Mouse (Mus musculus): ENCODE data around the gene Mrc1. TPM values are rescaled to one million over a fixed set of nuclear protein-coding genes. Genes with fewer than 3 reads are reported as not detected.

Gene Mrc1
- polyA plus RNA-seq, 1 experiment, result 1.5 TPM

GRCm38 (mm10) chr2:14236920-14237319, 7.7 kb downstream of the Mrc1 start:
- TF ChIP-seq CTCF (IDR thresholded peaks at IDR 0.05; ENCODE audit: extremely low read depth, insufficient read depth, low read length) (no peak), POLR2A (IDR thresholded peaks at IDR 0.05; ENCODE audit: extremely low read depth, insufficient read depth, low read length) (no peak)
- no peak overlapping the region for H3K27ac ChIP-seq (ENCODE audit: insufficient read depth, low read length)
- no peaks in the 10 kb centered on the region for H3K4me1 ChIP-seq (ENCODE audit: control insufficient read depth, insufficient read depth, low read length)

GRCm38 (mm10) chr2:14237723-14238122, 8.5 kb downstream of the Mrc1 start:
- Histone ChIP-seq H3K4me1 (ENCODE audit: control insufficient read depth, insufficient read depth, low read length) (no peaks in the 10 kb centered on the region), H3K4me3 (ENCODE audit: insufficient read depth, low read length) (no peak overlapping the region), H3K27ac (ENCODE audit: insufficient read depth, low read length) (no peak overlapping the region)
- TF ChIP-seq POLR2A (IDR thresholded peaks at IDR 0.05; ENCODE audit: extremely low read depth, insufficient read depth, low read length), result no peak
- TF ChIP-seq CTCF (IDR thresholded peaks at IDR 0.05; ENCODE audit: extremely low read depth, insufficient read depth, low read length), result no peak

More at GRCm38 (mm10) chr2:14236920-14237319, 7.7 kb downstream of the Mrc1 start:
- H3K4me3 ChIP-seq (ENCODE audit: insufficient read depth, low read length), result no peak overlapping the region

- TF ChIP-seq CTCF (IDR thresholded peaks at IDR 0.05; ENCODE audit: extremely low read depth, insufficient read depth, low read length), result no peak
- no peak for TF ChIP-seq POLR2A (IDR thresholded peaks at IDR 0.05; ENCODE audit: extremely low read depth, insufficient read depth, low read length)
- Histone ChIP-seq H3K4me3 (ENCODE audit: insufficient read depth, low read length) (no peak overlapping the region), H3K4me1 (ENCODE audit: control insufficient read depth, insufficient read depth, low read length) (no peaks in the 10 kb centered on the region), H3K27ac (ENCODE audit: insufficient read depth, low read length) (no peak overlapping the region)
Observed at GRCm38 (mm10) chr2:14239151-14239550, 10.0 kb downstream of the Mrc1 start.

GRCm38 (mm10) chr2:14244157-14244556, 15.0 kb downstream of the Mrc1 start:
- Histone ChIP-seq H3K4me3 (ENCODE audit: insufficient read depth, low read length) (no peak overlapping the region), H3K4me1 (ENCODE audit: control insufficient read depth, insufficient read depth, low read length) (no peaks in the 10 kb centered on the region), H3K27ac (ENCODE audit: insufficient read depth, low read length) (no peak overlapping the region)
- no peak for TF ChIP-seq POLR2A (IDR thresholded peaks at IDR 0.05; ENCODE audit: extremely low read depth, insufficient read depth, low read length)
- no peak for TF ChIP-seq CTCF (IDR thresholded peaks at IDR 0.05; ENCODE audit: extremely low read depth, insufficient read depth, low read length)

- H3K27ac ChIP-seq (ENCODE audit: insufficient read depth, low read length), result no peak overlapping the region
- TF ChIP-seq POLR2A (IDR thresholded peaks at IDR 0.05; ENCODE audit: extremely low read depth, insufficient read depth, low read length) (no peak), CTCF (IDR thresholded peaks at IDR 0.05; ENCODE audit: extremely low read depth, insufficient read depth, low read length) (no peak)
- no peaks in the 10 kb centered on the region for H3K4me1 ChIP-seq (ENCODE audit: control insufficient read depth, insufficient read depth, low read length)
- H3K4me3 ChIP-seq (ENCODE audit: insufficient read depth, low read length), result no peak overlapping the region
Observed at GRCm38 (mm10) chr2:14244668-14245067, 15.5 kb downstream of the Mrc1 start.

- no peak overlapping the region for H3K4me3 ChIP-seq (ENCODE audit: insufficient read depth, low read length)
- TF ChIP-seq POLR2A (IDR thresholded peaks at IDR 0.05; ENCODE audit: extremely low read depth, insufficient read depth, low read length) (no peak), CTCF (IDR thresholded peaks at IDR 0.05; ENCODE audit: extremely low read depth, insufficient read depth, low read length) (no peak)
- H3K27ac ChIP-seq (ENCODE audit: insufficient read depth, low read length), result no peak overlapping the region
- H3K4me1 ChIP-seq (ENCODE audit: control insufficient read depth, insufficient read depth, low read length), result no peaks in the 10 kb centered on the region
Observed at GRCm38 (mm10) chr2:14249839-14250564, 20.8 kb downstream of the Mrc1 start.

- H3K4me1 ChIP-seq (ENCODE audit: control insufficient read depth, insufficient read depth, low read length), result no peaks in the 10 kb centered on the region
- TF ChIP-seq POLR2A (IDR thresholded peaks at IDR 0.05; ENCODE audit: extremely low read depth, insufficient read depth, low read length), result no peak
- no peak for TF ChIP-seq CTCF (IDR thresholded peaks at IDR 0.05; ENCODE audit: extremely low read depth, insufficient read depth, low read length)
- H3K4me3 ChIP-seq (ENCODE audit: insufficient read depth, low read length), result no peak overlapping the region
- H3K27ac ChIP-seq (ENCODE audit: insufficient read depth, low read length), result no peak overlapping the region
Observed at GRCm38 (mm10) chr2:14251938-14252337, 22.7 kb downstream of the Mrc1 start.

GRCm38 (mm10) chr2:14258345-14258850, 29.2 kb downstream of the Mrc1 start:
- no peak for TF ChIP-seq POLR2A (IDR thresholded peaks at IDR 0.05; ENCODE audit: extremely low read depth, insufficient read depth, low read length)
- no peak for TF ChIP-seq CTCF (IDR thresholded peaks at IDR 0.05; ENCODE audit: extremely low read depth, insufficient read depth, low read length)
- H3K27ac ChIP-seq (ENCODE audit: insufficient read depth, low read length), result no peak overlapping the region
- no peaks in the 10 kb centered on the region for H3K4me1 ChIP-seq (ENCODE audit: control insufficient read depth, insufficient read depth, low read length)
- no peak overlapping the region for H3K4me3 ChIP-seq (ENCODE audit: insufficient read depth, low read length)

- Histone ChIP-seq H3K27ac (ENCODE audit: insufficient read depth, low read length) (no peak overlapping the region), H3K4me3 (ENCODE audit: insufficient read depth, low read length) (no peak overlapping the region)
- TF ChIP-seq CTCF (IDR thresholded peaks at IDR 0.05; ENCODE audit: extremely low read depth, insufficient read depth, low read length) (no peak), POLR2A (IDR thresholded peaks at IDR 0.05; ENCODE audit: extremely low read depth, insufficient read depth, low read length) (no peak)
Observed at GRCm38 (mm10) chr2:14262090-14262489, 32.9 kb downstream of the Mrc1 start.

GRCm38 (mm10) chr2:14269160-14269559, 40.0 kb downstream of the Mrc1 start:
- H3K4me1 ChIP-seq (ENCODE audit: control insufficient read depth, insufficient read depth, low read length), result no peaks in the 10 kb centered on the region
- H3K27ac ChIP-seq (ENCODE audit: insufficient read depth, low read length), result no peak overlapping the region
- no peak overlapping the region for H3K4me3 ChIP-seq (ENCODE audit: insufficient read depth, low read length)
- no peak for TF ChIP-seq CTCF (IDR thresholded peaks at IDR 0.05; ENCODE audit: extremely low read depth, insufficient read depth, low read length)
- TF ChIP-seq POLR2A (IDR thresholded peaks at IDR 0.05; ENCODE audit: extremely low read depth, insufficient read depth, low read length), result no peak

More at GRCm38 (mm10) chr2:14262090-14262489, 32.9 kb downstream of the Mrc1 start:
- H3K4me1 ChIP-seq (ENCODE audit: control insufficient read depth, insufficient read depth, low read length), result no peaks in the 10 kb centered on the region

Measured in cortical plate, adult 2 months (tissue).